In genomic region chr2:6479620-6480019, GRCm38 (mm10) we compare ENCODE assay signal across 11 mouse cellular contexts.
DNase-seq lines count a peak whose midpoint lies in the region; ATAC-seq and TF ChIP-seq lines count a peak whose summit lies in the region.
"Had no signal": no experiment of that assay in that cellular context is flagged by ENCODE, and none has a peak within 500 bp of the region (broad histone marks: within the 10 kb centered on the region; RNA-seq: fewer than 3 reads in every experiment).

No protein-coding gene starts in this region.

- no peaks in the 10 kb centered on the region for H3K36me3 ChIP-seq in embryonic facial prominence, embryonic 13.5 days
- no peaks in the 10 kb centered on the region for H3K36me3 ChIP-seq in embryonic facial prominence, embryonic 10.5 days (replicated peaks)
- no peaks in the 10 kb centered on the region for H3K36me3 ChIP-seq in hindbrain, embryonic 11.5 days (ENCODE audit: control insufficient read depth, insufficient read depth, low read length)
- no peaks in the 10 kb centered on the region for H3K36me3 ChIP-seq in hindbrain, postnatal 0 days (ENCODE audit: insufficient read depth, low read length)
- H3K36me3 ChIP-seq in kidney, embryonic 16.5 days (ENCODE audit: insufficient read depth, low read length), result no peaks in the 10 kb centered on the region
- H3K36me3 ChIP-seq: midbrain, embryonic 12.5 days; neural tube, embryonic 15.5 days had no signal

- TF ChIP-seq CTCF in hindbrain, postnatal 0 days (IDR thresholded peaks at IDR 0.05; ENCODE audit: low read depth), result no peak

- peaks cover 33% of the 10 kb centered on the region for H3K4me1 ChIP-seq in embryonic facial prominence, embryonic 13.5 days
- peaks cover 38% of the 10 kb centered on the region for H3K4me1 ChIP-seq in embryonic facial prominence, embryonic 10.5 days
- peaks cover 9% of the 10 kb centered on the region; the same call in 1 of the 2 replicates for H3K4me1 ChIP-seq in hindbrain, embryonic 11.5 days (replicated peaks; ENCODE audit: control insufficient read depth, insufficient read depth, low read length)
- peaks cover 20% of the 10 kb centered on the region for H3K4me1 ChIP-seq in hindbrain, postnatal 0 days (ENCODE audit: insufficient read depth, low read length)
- peaks cover 22% of the 10 kb centered on the region for H3K4me1 ChIP-seq in kidney, embryonic 16.5 days (ENCODE audit: insufficient read depth, low read length)

- H3K4me2 ChIP-seq in embryonic facial prominence, embryonic 13.5 days, result no peak overlapping the region
- no peak overlapping the region for H3K4me2 ChIP-seq in hindbrain, embryonic 11.5 days (replicated peaks; ENCODE audit: low read depth, low read length)
- H3K4me2 ChIP-seq in hindbrain, postnatal 0 days (ENCODE audit: low read depth, low read length), result no peak overlapping the region
- no peak overlapping the region for H3K4me2 ChIP-seq in kidney, embryonic 16.5 days (replicated peaks; ENCODE audit: low read depth, low read length)
- H3K4me2 ChIP-seq: liver, embryonic 11.5 days; midbrain, embryonic 12.5 days; neural tube, embryonic 15.5 days had no signal

- H3K9me3 ChIP-seq in embryonic facial prominence, embryonic 13.5 days, result no peaks in the 10 kb centered on the region
- H3K9me3 ChIP-seq in embryonic facial prominence, embryonic 10.5 days, result 0 out of 2 replicates have a peak, but pooled peaks cover 2% of the 10 kb centered on the region
- H3K9me3 ChIP-seq in hindbrain, embryonic 11.5 days (ENCODE audit: control insufficient read depth, low read length), result no peaks in the 10 kb centered on the region
- no peaks in the 10 kb centered on the region for H3K9me3 ChIP-seq in hindbrain, postnatal 0 days (ENCODE audit: low read length)
- H3K9me3 ChIP-seq in kidney, embryonic 16.5 days (ENCODE audit: low read length), result 0 out of 2 replicates have a peak, but pooled peaks cover 4% of the 10 kb centered on the region
- H3K9me3 ChIP-seq: midbrain, embryonic 12.5 days; neural tube, embryonic 15.5 days had no signal

- H3K27me3 ChIP-seq in embryonic facial prominence, embryonic 13.5 days, result no peaks in the 10 kb centered on the region
- H3K27me3 ChIP-seq in embryonic facial prominence, embryonic 10.5 days (replicated peaks; ENCODE audit: low read depth, poor library complexity, severe bottlenecking), result no peaks in the 10 kb centered on the region
- H3K27me3 ChIP-seq in hindbrain, embryonic 11.5 days (ENCODE audit: control insufficient read depth, insufficient read depth, low read length), result no peaks in the 10 kb centered on the region
- H3K27me3 ChIP-seq in hindbrain, postnatal 0 days (ENCODE audit: insufficient read depth, low read length), result no peaks in the 10 kb centered on the region
- H3K27me3 ChIP-seq in kidney, embryonic 16.5 days (ENCODE audit: insufficient read depth, low read length), result no peaks in the 10 kb centered on the region
- H3K27me3 ChIP-seq: midbrain, embryonic 12.5 days; neural tube, embryonic 15.5 days had no signal

- H3K9ac ChIP-seq in embryonic facial prominence, embryonic 13.5 days, result no peak overlapping the region
- H3K9ac ChIP-seq in hindbrain, embryonic 11.5 days (ENCODE audit: low read depth, low read length), result no peak overlapping the region
- H3K9ac ChIP-seq in hindbrain, postnatal 0 days (replicated peaks; ENCODE audit: low read length), result no peak overlapping the region
- no peak overlapping the region for H3K9ac ChIP-seq in kidney, embryonic 16.5 days (replicated peaks; ENCODE audit: low read length)
- H3K9ac ChIP-seq: midbrain, embryonic 12.5 days; neural tube, embryonic 15.5 days had no signal

- 76% methylated on average over 5 of the region's 5 CpGs for WGBS in embryonic facial prominence, embryonic 13.5 days
- 76% methylated on average over 5 of the region's 5 CpGs for WGBS in embryonic facial prominence, embryonic 10.5 days
- 71% methylated on average over 5 of the region's 5 CpGs for WGBS in hindbrain, embryonic 11.5 days
- 58% methylated on average over 5 of the region's 5 CpGs for WGBS in hindbrain, postnatal 0 days
- WGBS in kidney, embryonic 16.5 days, result 49% methylated on average over 5 of the region's 5 CpGs

- H3K27ac ChIP-seq in embryonic facial prominence, embryonic 13.5 days, result 0 out of 2 replicates have a peak overlapping the region, but pooled peaks have one; percentile 40
- no peak overlapping the region; the same call in 1 of the 2 replicates for H3K27ac ChIP-seq in embryonic facial prominence, embryonic 10.5 days (replicated peaks)
- no peak overlapping the region for H3K27ac ChIP-seq in hindbrain, embryonic 11.5 days (ENCODE audit: low read depth, low read length)
- no peak overlapping the region for H3K27ac ChIP-seq in hindbrain, postnatal 0 days
- peak overlapping the region; percentile 88 for H3K27ac ChIP-seq in kidney, embryonic 16.5 days (ENCODE audit: low read length)
- H3K27ac ChIP-seq: midbrain, embryonic 12.5 days had no signal

- no peak overlapping the region for H3K4me3 ChIP-seq in embryonic facial prominence, embryonic 13.5 days
- no peak overlapping the region for H3K4me3 ChIP-seq in embryonic facial prominence, embryonic 10.5 days
- H3K4me3 ChIP-seq in hindbrain, embryonic 11.5 days (ENCODE audit: low read depth, low read length), result no peak overlapping the region
- H3K4me3 ChIP-seq in hindbrain, postnatal 0 days (ENCODE audit: low read length), result no peak overlapping the region
- no peak overlapping the region for H3K4me3 ChIP-seq in kidney, embryonic 16.5 days (ENCODE audit: low read length)
- H3K4me3 ChIP-seq: midbrain, embryonic 12.5 days; neural tube, embryonic 15.5 days had no signal

- no peak for DNase-seq in embryonic facial prominence, embryonic 10.5 days (ENCODE audit: low spot score)
- DNase-seq in hindbrain, embryonic 11.5 days (ENCODE audit: low spot score), result peak; percentile 10
- DNase-seq in hindbrain, postnatal 0 days (ENCODE audit: low spot score), result no peak
- DNase-seq in CD4-positive helper T cell, adult 2 months (ENCODE audit: low read depth, low spot score), result peak; percentile 35
- no peak for DNase-seq in frontal cortex, postnatal 25 days (ENCODE audit: low spot score in 2 of 2)
- DNase-seq in thymus, postnatal 25 days, result no peak

- no peak for ATAC-seq in embryonic facial prominence, embryonic 13.5 days (ENCODE audit: insufficient number of reproducible peaks, insufficient read depth, low FRiP score, low TSS enrichment, low read depth)
- ATAC-seq in hindbrain, embryonic 11.5 days (ENCODE audit: low FRiP score), result no peak
- no peak for ATAC-seq in hindbrain, postnatal 0 days
- ATAC-seq in kidney, embryonic 16.5 days (ENCODE audit: low FRiP score, low TSS enrichment), result no peak

Comparison
In these comparisons a context has a peak if more than half of its experiments do, and no peak if none do; other contexts are left out.
1. H3K27ac ChIP-seq: peak in embryonic facial prominence, embryonic 13.5 days (single experiment) and kidney, embryonic 16.5 days (single experiment); none in embryonic facial prominence, embryonic 10.5 days (single experiment), hindbrain, embryonic 11.5 days (single experiment) and hindbrain, postnatal 0 days (single experiment).
2. DNase-seq: peak in hindbrain, embryonic 11.5 days (single experiment) and CD4-positive helper T cell, adult 2 months (single experiment); none in embryonic facial prominence, embryonic 10.5 days (single experiment), hindbrain, postnatal 0 days (single experiment), frontal cortex, postnatal 25 days (0 of 2) and thymus, postnatal 25 days (single experiment).